Mouse (Mus musculus): ENCODE data around the gene Slc2a13. TPM values are rescaled to one million over a fixed set of nuclear protein-coding genes. Genes with fewer than 3 reads are reported as not detected.

Slc2a13 gene
- total RNA-seq, 2 experiments from 2014 or later, result not detected

DNA sequence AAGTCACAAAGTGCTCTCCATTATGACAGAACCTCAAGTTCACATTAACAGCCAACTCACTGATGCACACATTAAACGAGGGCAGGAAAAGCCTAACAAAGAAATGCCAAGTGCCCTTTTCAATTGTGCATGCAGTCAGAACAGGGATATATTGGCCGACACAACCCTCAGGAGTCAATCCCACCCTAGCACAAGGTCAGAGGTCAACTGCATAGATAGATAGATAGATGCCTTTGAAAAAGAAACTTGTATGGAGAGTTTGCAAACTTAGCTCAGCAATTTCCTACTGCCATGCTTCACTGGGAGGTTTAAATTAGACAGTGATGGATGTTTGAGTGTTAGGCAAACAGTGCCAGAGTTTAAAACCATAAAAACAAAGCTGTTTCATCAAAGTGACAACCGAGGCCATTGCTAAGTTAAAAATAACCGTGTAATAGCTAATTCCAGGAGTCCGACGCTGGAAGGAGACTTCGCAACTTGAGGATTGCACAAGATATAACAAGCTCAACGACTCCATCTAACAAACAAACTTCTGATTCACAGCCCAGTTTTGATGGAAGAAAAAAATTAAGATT, 194.2 kb downstream of the Slc2a13 start:
- no peak for ATAC-seq (replicated peaks; ENCODE audit: poor library complexity, severe bottlenecking)

- no peak for ATAC-seq (replicated peaks; ENCODE audit: poor library complexity, severe bottlenecking)
Observed at GRCm38 (mm10) chr15:91377568-91377967, 195.5 kb downstream of the Slc2a13 start.

DNA sequence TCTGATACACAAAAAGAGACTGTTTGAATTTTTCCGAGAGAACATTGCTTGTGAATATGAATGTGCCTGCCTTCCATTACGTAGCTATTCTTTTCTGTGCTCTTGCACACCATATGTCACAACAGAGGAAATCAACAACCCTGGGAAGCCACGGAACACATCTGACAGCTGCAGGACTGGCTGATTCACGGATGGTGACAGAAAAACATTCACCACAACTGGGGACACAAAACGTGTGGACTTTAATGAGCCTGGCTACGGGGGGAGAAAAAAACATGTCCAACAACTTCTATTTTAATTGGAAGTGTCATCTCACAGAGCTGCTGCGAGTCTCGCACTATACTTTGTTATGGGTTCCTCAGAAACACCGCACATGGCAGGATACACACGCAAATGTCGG, 196.0 kb downstream of the Slc2a13 start:
- no peak for ATAC-seq (replicated peaks; ENCODE audit: poor library complexity, severe bottlenecking)

DNA sequence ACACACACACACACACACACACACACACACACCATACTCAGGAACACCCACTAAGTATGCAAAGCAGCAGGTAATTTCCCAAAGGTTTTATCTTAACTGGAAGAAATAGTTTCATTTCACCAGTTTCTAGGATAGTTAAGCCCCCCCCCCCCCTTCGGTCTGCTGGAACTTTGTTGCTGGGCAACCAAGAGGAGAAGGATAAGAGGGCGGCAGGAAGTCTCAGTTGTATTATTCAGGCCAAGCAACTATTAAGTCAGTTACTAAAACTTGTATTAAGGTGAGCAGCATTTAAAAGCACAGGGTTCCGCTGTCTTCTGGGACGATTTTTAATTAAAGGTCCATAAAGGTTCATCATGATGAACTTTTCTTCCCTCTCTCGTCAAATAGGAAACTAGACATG, 198.6 kb downstream of the Slc2a13 start:
- ATAC-seq (replicated peaks; ENCODE audit: poor library complexity, severe bottlenecking), result no peak

DNA sequence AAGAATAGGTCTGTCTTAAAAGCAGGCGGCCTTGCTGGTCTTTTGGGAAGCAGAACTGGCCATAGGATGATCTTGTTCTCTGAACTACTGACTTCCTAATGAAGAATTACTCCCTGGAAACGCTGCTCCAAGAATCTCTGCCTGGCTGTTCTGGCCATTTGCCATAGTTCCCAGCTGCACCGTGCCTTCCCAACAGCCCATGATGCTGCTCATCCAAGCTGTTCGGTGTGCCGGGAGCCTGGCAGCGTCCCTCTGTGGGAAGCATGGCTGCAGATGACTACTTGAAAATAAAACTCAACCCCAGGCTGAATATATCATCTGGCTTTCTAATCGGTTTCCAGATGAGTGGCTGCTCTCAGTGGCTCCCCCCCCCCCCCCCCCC, 199.9 kb downstream of the Slc2a13 start:
- ATAC-seq (replicated peaks; ENCODE audit: poor library complexity, severe bottlenecking), result no peak

DNA sequence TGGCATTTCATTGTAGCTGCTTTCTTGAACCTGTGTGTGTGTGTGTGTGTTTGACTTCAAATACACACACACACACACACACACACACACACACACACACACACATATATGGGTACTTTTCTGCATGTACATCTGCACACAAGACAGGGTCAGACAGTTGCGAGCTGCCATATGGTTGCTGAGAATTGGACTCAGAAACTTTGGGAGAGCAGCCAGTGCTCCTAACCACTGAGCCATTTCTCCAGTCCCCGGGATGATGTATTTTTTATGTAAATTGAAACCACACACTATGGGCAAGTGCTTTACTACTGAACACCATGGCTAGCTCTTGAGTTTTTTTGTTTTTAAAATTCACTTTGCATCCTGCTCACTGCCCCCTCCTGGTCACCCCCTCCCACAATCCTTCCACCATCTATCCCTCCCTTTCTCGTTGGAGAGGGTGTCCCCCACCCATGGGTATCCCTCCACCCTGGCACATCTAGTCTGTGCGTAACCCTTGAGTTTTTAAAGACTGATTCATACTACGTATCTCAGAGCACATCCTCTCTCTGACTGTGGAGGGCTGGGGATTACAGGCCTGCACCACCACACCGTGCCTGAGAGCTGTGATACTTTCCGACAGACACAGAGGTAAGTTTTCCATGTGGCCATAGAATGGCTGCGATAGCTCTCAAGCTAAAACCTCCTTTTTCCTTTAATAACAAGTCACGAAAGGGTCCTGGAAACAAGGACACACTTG, 200.4 kb downstream of the Slc2a13 start:
- ATAC-seq (replicated peaks; ENCODE audit: poor library complexity, severe bottlenecking), result no peak

GRCm38 (mm10) chr15:91371859-91372394, 201.1 kb downstream of the Slc2a13 start:
- no peak for ATAC-seq (replicated peaks; ENCODE audit: poor library complexity, severe bottlenecking)

DNA sequence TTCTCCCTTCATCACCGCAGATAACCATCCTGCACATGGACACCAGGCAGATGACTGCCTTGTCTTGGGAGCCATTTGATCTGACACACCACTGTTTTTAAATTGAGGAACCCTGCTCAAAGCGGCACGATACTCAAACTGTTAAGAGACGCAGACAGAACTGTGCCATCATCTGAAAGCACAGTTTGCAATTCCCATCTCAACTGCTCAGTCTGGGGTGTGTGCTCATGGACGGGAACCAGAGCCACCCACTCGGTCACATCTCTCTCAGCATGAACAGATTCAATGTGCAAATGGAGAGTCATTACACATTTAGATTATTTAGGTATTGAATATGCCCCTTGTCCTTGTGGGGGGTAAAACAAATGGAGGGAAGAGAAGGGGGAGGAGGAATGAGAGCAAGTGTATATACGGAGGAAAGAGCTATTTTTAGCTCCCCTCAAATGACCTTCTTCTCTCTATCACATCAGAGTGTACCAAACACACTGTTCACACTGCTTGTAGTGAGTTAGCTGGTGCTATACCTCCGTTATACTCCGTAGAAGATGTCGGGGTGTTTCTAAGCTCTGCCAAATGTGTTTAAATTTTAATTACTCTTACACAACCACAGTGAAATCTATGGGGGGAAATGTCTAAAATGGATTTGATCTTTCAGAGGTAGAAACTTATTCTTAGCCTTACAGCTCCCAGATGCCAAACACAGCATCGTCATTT, 203.2 kb downstream of the Slc2a13 start:
- no peak for ATAC-seq (replicated peaks; ENCODE audit: poor library complexity, severe bottlenecking)

GRCm38 (mm10) chr15:91360495-91360894, 212.6 kb downstream of the Slc2a13 start:
- no peak for ATAC-seq (replicated peaks; ENCODE audit: poor library complexity, severe bottlenecking)

DNA sequence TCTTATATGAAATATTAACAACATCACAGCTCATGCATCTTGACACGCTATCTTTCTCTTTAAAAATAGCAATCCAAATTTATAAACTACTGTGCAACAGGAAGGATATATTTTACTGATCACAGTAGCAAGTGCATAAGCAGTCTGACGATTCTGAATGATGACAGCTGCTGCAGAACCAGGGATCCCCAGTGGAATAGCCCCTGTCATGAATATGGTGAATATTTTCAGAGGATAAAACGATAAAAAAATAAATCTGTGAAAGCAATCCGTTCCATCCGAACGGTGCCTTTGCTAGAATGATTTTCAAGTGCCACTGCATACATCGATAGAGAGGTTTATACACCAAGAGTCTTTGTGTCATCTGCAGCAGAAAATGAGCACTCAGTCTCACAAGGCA, 222.1 kb downstream of the Slc2a13 start:
- no peak for ATAC-seq (replicated peaks; ENCODE audit: poor library complexity, severe bottlenecking)

GRCm38 (mm10) chr15:91338350-91338749, 234.7 kb downstream of the Slc2a13 start:
- ATAC-seq (replicated peaks; ENCODE audit: poor library complexity, severe bottlenecking), result no peak; the same call in 1 of the 2 replicates

GRCm38 (mm10) chr15:91334416-91334900, 238.6 kb downstream of the Slc2a13 start:
- ATAC-seq (replicated peaks; ENCODE audit: poor library complexity, severe bottlenecking), result no peak

GRCm38 (mm10) chr15:91327748-91328147, 245.3 kb downstream of the Slc2a13 start:
- peak; percentile 86 for ATAC-seq (replicated peaks; ENCODE audit: poor library complexity, severe bottlenecking)

GRCm38 (mm10) chr15:91327023-91327422, 246.0 kb downstream of the Slc2a13 start:
- no peak for ATAC-seq (replicated peaks; ENCODE audit: poor library complexity, severe bottlenecking)

- ATAC-seq (replicated peaks; ENCODE audit: poor library complexity, severe bottlenecking), result peak; percentile 69; the same call in 1 of the 2 replicates
Observed at GRCm38 (mm10) chr15:91319376-91319775, 253.7 kb downstream of the Slc2a13 start.

GRCm38 (mm10) chr15:91316964-91317363, 256.1 kb downstream of the Slc2a13 start:
- no peak for ATAC-seq (replicated peaks; ENCODE audit: poor library complexity, severe bottlenecking)

- no peak for ATAC-seq (replicated peaks; ENCODE audit: poor library complexity, severe bottlenecking)
Observed at GRCm38 (mm10) chr15:91314402-91315318, 258.4 kb downstream of the Slc2a13 start.

- ATAC-seq (replicated peaks; ENCODE audit: poor library complexity, severe bottlenecking), result peak; percentile 64
Observed at GRCm38 (mm10) chr15:91304296-91304852, 268.7 kb downstream of the Slc2a13 start.

GRCm38 (mm10) chr15:91301366-91301765, 271.7 kb downstream of the Slc2a13 start:
- peak; percentile 93 for ATAC-seq (replicated peaks; ENCODE audit: poor library complexity, severe bottlenecking)
